Mouse (Mus musculus): ENCODE measurements at regions not wholly inside any gene's neighbourhood (a gene's known extent, or its start where the extent isn't known, plus 50 kb on each side); places are given as distances from the start of the nearest gene placed in this dataset.

GRCm38 (mm10) chr6:103177851-103178250 lies 332.5 kb upstream of the Chl1 start:
- no peaks in the 10 kb centered on the region for H3K27me3 ChIP-seq (ENCODE audit: control insufficient read depth, insufficient read depth, low read length)
- no peak overlapping the region for H3K4me2 ChIP-seq (replicated peaks; ENCODE audit: low read depth, low read length)
- H3K9ac ChIP-seq (ENCODE audit: low read depth, low read length): no peak overlapping the region
- no peak overlapping the region for H3K27ac ChIP-seq (ENCODE audit: low read depth, low read length)
- ATAC-seq (ENCODE audit: low FRiP score, low TSS enrichment): no peak
- H3K9me3 ChIP-seq (ENCODE audit: control insufficient read depth, low read length): no peaks in the 10 kb centered on the region
- H3K36me3 ChIP-seq (ENCODE audit: control insufficient read depth, insufficient read depth, low read length): no peaks in the 10 kb centered on the region
- 21% methylated on average over 1 of the region's 1 CpGs for WGBS
- no peak overlapping the region for H3K4me3 ChIP-seq (ENCODE audit: low read length)
- no peaks in the 10 kb centered on the region for H3K4me1 ChIP-seq (ENCODE audit: control insufficient read depth, insufficient read depth, low read length)

GRCm38 (mm10) chr6:103183355-103183754 lies 327.0 kb upstream of the Chl1 start:
- no peak overlapping the region for H3K4me2 ChIP-seq (replicated peaks; ENCODE audit: low read depth, low read length)
- no peak overlapping the region for H3K27ac ChIP-seq (ENCODE audit: low read depth, low read length)
- no peaks in the 10 kb centered on the region for H3K9me3 ChIP-seq (ENCODE audit: control insufficient read depth, low read length)
- H3K4me3 ChIP-seq (ENCODE audit: low read length): no peak overlapping the region
- no peak for ATAC-seq (ENCODE audit: low FRiP score, low TSS enrichment)
- H3K4me1 ChIP-seq (ENCODE audit: control insufficient read depth, insufficient read depth, low read length): no peaks in the 10 kb centered on the region
- H3K27me3 ChIP-seq (ENCODE audit: control insufficient read depth, insufficient read depth, low read length): no peaks in the 10 kb centered on the region
- no peaks in the 10 kb centered on the region for H3K36me3 ChIP-seq (ENCODE audit: control insufficient read depth, insufficient read depth, low read length)
- H3K9ac ChIP-seq (ENCODE audit: low read depth, low read length): no peak overlapping the region

GRCm38 (mm10) chr6:103196838-103197237 lies 313.5 kb upstream of the Chl1 start:
- H3K27me3 ChIP-seq (ENCODE audit: control insufficient read depth, insufficient read depth, low read length): no peaks in the 10 kb centered on the region
- no peak overlapping the region for H3K4me2 ChIP-seq (replicated peaks; ENCODE audit: low read depth, low read length)
- no peak overlapping the region for H3K9ac ChIP-seq (ENCODE audit: low read depth, low read length)
- H3K4me1 ChIP-seq (ENCODE audit: control insufficient read depth, insufficient read depth, low read length): no peaks in the 10 kb centered on the region
- H3K36me3 ChIP-seq (ENCODE audit: control insufficient read depth, insufficient read depth, low read length): no peaks in the 10 kb centered on the region
- H3K9me3 ChIP-seq (ENCODE audit: control insufficient read depth, low read length): no peaks in the 10 kb centered on the region
- H3K27ac ChIP-seq (ENCODE audit: low read depth, low read length): no peak overlapping the region
- ATAC-seq (ENCODE audit: low FRiP score, low TSS enrichment): no peak
- H3K4me3 ChIP-seq (ENCODE audit: low read length): no peak overlapping the region
- WGBS: 82% methylated on average over 6 of the region's 6 CpGs

GRCm38 (mm10) chr6:103201605-103202004 lies 308.8 kb upstream of the Chl1 start:
- Histone ChIP-seq H3K9me3 (ENCODE audit: control insufficient read depth, low read length) (no peaks in the 10 kb centered on the region), H3K36me3 (ENCODE audit: control insufficient read depth, insufficient read depth, low read length) (no peaks in the 10 kb centered on the region), H3K27me3 (ENCODE audit: control insufficient read depth, insufficient read depth, low read length) (no peaks in the 10 kb centered on the region), H3K4me3 (ENCODE audit: low read length) (no peak overlapping the region), H3K9ac (ENCODE audit: low read depth, low read length) (no peak overlapping the region), H3K4me1 (ENCODE audit: control insufficient read depth, insufficient read depth, low read length) (no peaks in the 10 kb centered on the region), H3K27ac (ENCODE audit: low read depth, low read length) (no peak overlapping the region), H3K4me2 (replicated peaks; ENCODE audit: low read depth, low read length) (no peak overlapping the region)
- 23% methylated on average over 1 of the region's 1 CpGs for WGBS
- no peak for ATAC-seq (ENCODE audit: low FRiP score, low TSS enrichment)

GRCm38 (mm10) chr6:103209202-103209601 lies 301.2 kb upstream of the Chl1 start:
- Histone ChIP-seq H3K27ac (ENCODE audit: low read depth, low read length) (no peak overlapping the region), H3K4me3 (ENCODE audit: low read length) (no peak overlapping the region), H3K4me1 (ENCODE audit: control insufficient read depth, insufficient read depth, low read length) (no peaks in the 10 kb centered on the region), H3K4me2 (replicated peaks; ENCODE audit: low read depth, low read length) (no peak overlapping the region), H3K36me3 (ENCODE audit: control insufficient read depth, insufficient read depth, low read length) (no peaks in the 10 kb centered on the region), H3K9me3 (ENCODE audit: control insufficient read depth, low read length) (no peaks in the 10 kb centered on the region), H3K27me3 (ENCODE audit: control insufficient read depth, insufficient read depth, low read length) (no peaks in the 10 kb centered on the region), H3K9ac (ENCODE audit: low read depth, low read length) (no peak overlapping the region)
- no peak for ATAC-seq (ENCODE audit: low FRiP score, low TSS enrichment)

- H3K27me3 ChIP-seq (ENCODE audit: control insufficient read depth, insufficient read depth, low read length): no peaks in the 10 kb centered on the region
- 48% methylated on average over 6 of the region's 6 CpGs for WGBS
Measured at GRCm38 (mm10) chr6:103213160-103213559, 297.2 kb upstream of the Chl1 start.

GRCm38 (mm10) chr6:103236896-103237295 lies 273.5 kb upstream of the Chl1 start:
- H3K36me3 ChIP-seq (ENCODE audit: control insufficient read depth, insufficient read depth, low read length): no peaks in the 10 kb centered on the region
- no peak overlapping the region for H3K4me2 ChIP-seq (replicated peaks; ENCODE audit: low read depth, low read length)
- no peak overlapping the region for H3K4me3 ChIP-seq (ENCODE audit: low read length)
- no peak overlapping the region for H3K9ac ChIP-seq (ENCODE audit: low read depth, low read length)
- no peak for ATAC-seq (ENCODE audit: low FRiP score, low TSS enrichment)
- no peaks in the 10 kb centered on the region for H3K4me1 ChIP-seq (ENCODE audit: control insufficient read depth, insufficient read depth, low read length)
- no peaks in the 10 kb centered on the region for H3K9me3 ChIP-seq (ENCODE audit: control insufficient read depth, low read length)
- H3K27me3 ChIP-seq (ENCODE audit: control insufficient read depth, insufficient read depth, low read length): no peaks in the 10 kb centered on the region
- no peak overlapping the region for H3K27ac ChIP-seq (ENCODE audit: low read depth, low read length)

More at GRCm38 (mm10) chr6:103213160-103213559, 297.2 kb upstream of the Chl1 start:
- Histone ChIP-seq H3K9me3 (ENCODE audit: control insufficient read depth, low read length) (no peaks in the 10 kb centered on the region), H3K36me3 (ENCODE audit: control insufficient read depth, insufficient read depth, low read length) (no peaks in the 10 kb centered on the region), H3K27ac (ENCODE audit: low read depth, low read length) (no peak overlapping the region), H3K4me2 (replicated peaks; ENCODE audit: low read depth, low read length) (no peak overlapping the region), H3K4me3 (ENCODE audit: low read length) (no peak overlapping the region), H3K4me1 (ENCODE audit: control insufficient read depth, insufficient read depth, low read length) (no peaks in the 10 kb centered on the region), H3K9ac (ENCODE audit: low read depth, low read length) (no peak overlapping the region)
- ATAC-seq (ENCODE audit: low FRiP score, low TSS enrichment): no peak

- Histone ChIP-seq H3K4me2 (replicated peaks; ENCODE audit: low read depth, low read length) (no peak overlapping the region), H3K9ac (ENCODE audit: low read depth, low read length) (no peak overlapping the region), H3K9me3 (ENCODE audit: control insufficient read depth, low read length) (no peaks in the 10 kb centered on the region), H3K4me3 (ENCODE audit: low read length) (no peak overlapping the region), H3K27me3 (ENCODE audit: control insufficient read depth, insufficient read depth, low read length) (no peaks in the 10 kb centered on the region), H3K36me3 (ENCODE audit: control insufficient read depth, insufficient read depth, low read length) (no peaks in the 10 kb centered on the region), H3K27ac (ENCODE audit: low read depth, low read length) (no peak overlapping the region), H3K4me1 (ENCODE audit: control insufficient read depth, insufficient read depth, low read length) (no peaks in the 10 kb centered on the region)
- WGBS: 85% methylated on average over 5 of the region's 5 CpGs
- ATAC-seq (ENCODE audit: low FRiP score, low TSS enrichment): no peak
Measured at GRCm38 (mm10) chr6:103268984-103269383, 241.4 kb upstream of the Chl1 start.

- Histone ChIP-seq H3K27ac (ENCODE audit: low read depth, low read length) (no peak overlapping the region), H3K27me3 (ENCODE audit: control insufficient read depth, insufficient read depth, low read length) (no peaks in the 10 kb centered on the region), H3K4me2 (replicated peaks; ENCODE audit: low read depth, low read length) (no peak overlapping the region), H3K9me3 (ENCODE audit: control insufficient read depth, low read length) (no peaks in the 10 kb centered on the region), H3K4me3 (ENCODE audit: low read length) (no peak overlapping the region), H3K36me3 (ENCODE audit: control insufficient read depth, insufficient read depth, low read length) (no peaks in the 10 kb centered on the region), H3K4me1 (ENCODE audit: control insufficient read depth, insufficient read depth, low read length) (no peaks in the 10 kb centered on the region), H3K9ac (ENCODE audit: low read depth, low read length) (no peak overlapping the region)
- WGBS: 74% methylated on average over 3 of the region's 3 CpGs
- ATAC-seq (ENCODE audit: low FRiP score, low TSS enrichment): no peak
Measured at GRCm38 (mm10) chr6:103272216-103272615, 238.2 kb upstream of the Chl1 start.

GRCm38 (mm10) chr6:103275071-103275470 lies 235.3 kb upstream of the Chl1 start:
- WGBS: 65% methylated on average over 4 of the region's 4 CpGs
- no peaks in the 10 kb centered on the region for H3K9me3 ChIP-seq (ENCODE audit: control insufficient read depth, low read length)
- no peak overlapping the region for H3K9ac ChIP-seq (ENCODE audit: low read depth, low read length)
- ATAC-seq (ENCODE audit: low FRiP score, low TSS enrichment): no peak
- no peak overlapping the region for H3K27ac ChIP-seq (ENCODE audit: low read depth, low read length)
- H3K4me1 ChIP-seq (ENCODE audit: control insufficient read depth, insufficient read depth, low read length): no peaks in the 10 kb centered on the region
- no peaks in the 10 kb centered on the region for H3K36me3 ChIP-seq (ENCODE audit: control insufficient read depth, insufficient read depth, low read length)
- H3K4me3 ChIP-seq (ENCODE audit: low read length): no peak overlapping the region
- H3K4me2 ChIP-seq (replicated peaks; ENCODE audit: low read depth, low read length): no peak overlapping the region
- no peaks in the 10 kb centered on the region for H3K27me3 ChIP-seq (ENCODE audit: control insufficient read depth, insufficient read depth, low read length)
